Mouse (Mus musculus): ENCODE results near the gene Arrdc5. TPM values are rescaled to one million over a fixed set of nuclear protein-coding genes. Genes with fewer than 3 reads are reported as not detected.

Arrdc5 gene
- not detected in 2 replicates for polyA plus RNA-seq (2015; fragmentation: Nextera tagmentation; extraction: Ambion mirVana)

DNA sequence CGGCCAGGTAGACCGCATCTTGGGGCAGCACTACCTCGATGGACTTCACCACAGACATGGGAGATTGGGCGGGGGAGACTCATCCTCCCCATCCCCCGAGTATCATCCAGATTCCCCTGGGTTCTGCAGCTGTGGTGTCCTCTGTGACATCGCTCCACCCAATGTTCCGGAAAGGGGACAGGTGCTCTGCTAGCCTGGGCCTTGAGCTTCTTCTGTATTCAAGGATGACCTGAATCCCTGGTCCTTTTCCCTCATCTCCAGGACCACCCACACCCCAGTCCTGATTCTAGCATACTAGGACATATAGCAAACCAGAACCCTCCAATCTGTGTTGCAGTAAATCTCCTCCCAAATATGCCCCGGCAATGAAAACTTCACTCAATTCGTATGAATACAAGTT lies at the start of gene Arrdc5:
Arrdc5 (minus strand) TSS at position 101 of the 400 bp plus-strand sequence.
- Histone ChIP-seq H3K4me3 (no peak within 1 kb of the TSS), H3K4me2 (replicated peaks) (no peak within 1 kb of the TSS), H3K36me3 (no peaks in the 10 kb centered on the region), H3K9me3 (no peaks in the 10 kb centered on the region), H3K27me3 (no peaks in the 10 kb centered on the region), H3K9ac (no peak within 1 kb of the TSS), H3K27ac (no peak within 1 kb of the TSS), H3K4me1 (peaks cover 22% of the 10 kb centered on the region)
- WGBS, result 88% methylated on average over 9 of the region's 9 CpGs
- no peak for ATAC-seq (ENCODE audit: low FRiP score, low read depth)

DNA sequence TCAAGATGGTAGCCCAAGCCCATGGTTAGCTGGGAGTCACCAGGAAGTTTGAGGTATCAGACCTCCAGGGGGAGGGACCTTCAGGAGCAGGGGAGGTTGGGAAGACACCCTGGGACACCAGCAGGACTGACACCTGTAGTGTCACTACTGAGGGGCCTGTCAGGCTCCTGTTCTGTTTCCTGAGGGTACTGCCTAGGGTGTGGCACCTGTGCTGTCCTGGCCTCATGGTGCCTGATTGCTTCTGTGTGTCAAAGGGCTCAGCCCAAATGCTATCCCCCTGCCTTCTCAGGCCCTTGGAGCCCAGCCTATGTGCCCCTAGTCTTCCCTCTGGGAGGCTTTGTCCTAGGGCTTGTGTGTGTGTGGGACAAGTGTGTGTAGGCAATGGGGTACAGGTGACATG lies 48.5 kb upstream of the Arrdc5 start:
- H3K36me3 ChIP-seq, result peaks cover 21% of the 10 kb centered on the region
- H3K27me3 ChIP-seq, result no peaks in the 10 kb centered on the region
- H3K9ac ChIP-seq, result no peak overlapping the region
- no peaks in the 10 kb centered on the region for H3K4me1 ChIP-seq
- no peak for ATAC-seq (ENCODE audit: low FRiP score, low read depth)
- H3K27ac ChIP-seq, result no peak overlapping the region
- H3K9me3 ChIP-seq, result no peaks in the 10 kb centered on the region
- no peak overlapping the region for H3K4me2 ChIP-seq (replicated peaks)
- H3K4me3 ChIP-seq, result no peak overlapping the region

DNA sequence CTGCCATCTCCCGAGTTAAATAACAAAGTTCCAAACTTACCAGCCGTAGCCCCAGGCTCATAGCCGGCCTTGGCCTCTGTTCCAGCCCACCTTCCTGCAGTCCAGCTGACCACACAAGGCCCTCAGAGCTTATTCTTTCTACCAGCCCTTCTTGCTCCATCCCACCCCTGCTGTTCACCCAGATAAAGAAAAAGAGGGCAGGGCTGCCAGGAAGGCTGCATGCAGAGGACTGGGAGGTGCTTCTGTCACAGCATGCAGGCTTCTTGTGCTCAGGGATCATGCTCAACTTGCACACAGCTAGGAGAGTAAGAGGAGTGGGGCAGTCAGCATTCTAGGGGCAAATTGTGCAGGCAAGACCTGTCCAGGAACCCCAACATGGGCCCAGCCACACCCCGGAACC lies 48.0 kb upstream of the Arrdc5 start:
- ATAC-seq (ENCODE audit: low FRiP score, low read depth), result no peak
- no peak overlapping the region for H3K4me2 ChIP-seq (replicated peaks)
- WGBS, result 69% methylated on average over 4 of the region's 4 CpGs
- peaks cover 17% of the 10 kb centered on the region for H3K36me3 ChIP-seq
- no peaks in the 10 kb centered on the region for H3K4me1 ChIP-seq
- H3K27ac ChIP-seq, result no peak overlapping the region
- H3K27me3 ChIP-seq, result no peaks in the 10 kb centered on the region
- H3K4me3 ChIP-seq, result no peak overlapping the region
- H3K9ac ChIP-seq, result no peak overlapping the region
- H3K9me3 ChIP-seq, result no peaks in the 10 kb centered on the region

- no peak overlapping the region for H3K4me3 ChIP-seq
- H3K36me3 ChIP-seq, result 0 out of 2 replicates have a peak, but pooled peaks cover 4% of the 10 kb centered on the region
- 66% methylated on average over 2 of the region's 2 CpGs for WGBS
- no peaks in the 10 kb centered on the region for H3K9me3 ChIP-seq
- peaks cover 7% of the 10 kb centered on the region; the same call in 1 of the 2 replicates for H3K4me1 ChIP-seq
- no peak for ATAC-seq (ENCODE audit: low FRiP score, low read depth)
- no peak overlapping the region for H3K4me2 ChIP-seq (replicated peaks)
- H3K27ac ChIP-seq, result no peak overlapping the region
- no peaks in the 10 kb centered on the region for H3K27me3 ChIP-seq
- H3K9ac ChIP-seq, result no peak overlapping the region
These were observed 45.3 kb upstream of the Arrdc5 start for GRCm38 (mm10) chr17:56345364-56345763.

DNA sequence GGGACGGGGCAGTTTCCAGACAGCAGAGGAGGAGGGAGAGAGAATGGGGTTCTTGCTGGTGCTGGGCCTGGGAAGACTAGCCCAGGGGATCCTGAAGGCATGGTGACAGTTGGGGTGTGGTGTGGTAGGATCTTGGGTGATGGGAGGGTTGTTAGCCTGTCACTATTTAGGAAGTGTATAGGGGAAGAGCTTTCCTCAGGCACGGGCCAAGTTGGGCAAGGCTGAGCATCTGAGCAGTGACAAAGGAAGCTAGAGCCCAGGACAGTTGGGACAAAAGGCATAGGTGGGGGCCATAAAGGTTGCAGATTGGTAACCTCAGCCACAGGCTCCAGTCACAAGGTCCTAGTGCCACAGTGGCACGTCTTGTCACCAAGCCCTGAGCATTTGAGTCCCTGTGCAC lies 43.4 kb upstream of the Arrdc5 start:
- Histone ChIP-seq H3K36me3 (0 out of 2 replicates have a peak, but pooled peaks cover 4% of the 10 kb centered on the region), H3K27ac (no peak overlapping the region), H3K9me3 (no peaks in the 10 kb centered on the region), H3K4me2 (replicated peaks) (no peak overlapping the region), H3K4me1 (peaks cover 7% of the 10 kb centered on the region; the same call in 1 of the 2 replicates), H3K4me3 (no peak overlapping the region), H3K9ac (no peak overlapping the region; the same call in 1 of the 2 replicates), H3K27me3 (no peaks in the 10 kb centered on the region)
- no peak for ATAC-seq (ENCODE audit: low FRiP score, low read depth)
- WGBS, result 86% methylated on average over 3 of the region's 3 CpGs

GRCm38 (mm10) chr17:56340717-56341116 lies 40.6 kb upstream of the Arrdc5 start:
- Histone ChIP-seq H3K36me3 (0 out of 2 replicates have a peak, but pooled peaks cover 4% of the 10 kb centered on the region), H3K4me1 (peaks cover 10% of the 10 kb centered on the region), H3K4me3 (no peak overlapping the region), H3K9ac (no peak overlapping the region), H3K9me3 (no peaks in the 10 kb centered on the region), H3K4me2 (replicated peaks) (no peak overlapping the region), H3K27ac (no peak overlapping the region), H3K27me3 (no peaks in the 10 kb centered on the region)
- no peak for ATAC-seq (ENCODE audit: low FRiP score, low read depth)

GRCm38 (mm10) chr17:56338909-56339308 lies 38.8 kb upstream of the Arrdc5 start:
- Histone ChIP-seq H3K4me3 (no peak overlapping the region), H3K27ac (no peak overlapping the region), H3K9me3 (no peaks in the 10 kb centered on the region), H3K9ac (no peak overlapping the region), H3K4me1 (peaks cover 10% of the 10 kb centered on the region), H3K27me3 (no peaks in the 10 kb centered on the region), H3K4me2 (replicated peaks) (no peak overlapping the region), H3K36me3 (peaks cover 10% of the 10 kb centered on the region)
- no peak for ATAC-seq (ENCODE audit: low FRiP score, low read depth)
- 51% methylated on average over 4 of the region's 4 CpGs for WGBS

GRCm38 (mm10) chr17:56337791-56338190 lies 37.7 kb upstream of the Arrdc5 start:
- H3K4me3 ChIP-seq, result no peak overlapping the region
- no peak overlapping the region for H3K27ac ChIP-seq
- no peak for ATAC-seq (ENCODE audit: low FRiP score, low read depth)
- H3K9me3 ChIP-seq, result no peaks in the 10 kb centered on the region
- H3K4me2 ChIP-seq (replicated peaks), result no peak overlapping the region
- WGBS, result 90% methylated on average over 6 of the region's 6 CpGs
- peaks cover 10% of the 10 kb centered on the region for H3K36me3 ChIP-seq
- H3K9ac ChIP-seq, result no peak overlapping the region
- H3K27me3 ChIP-seq, result no peaks in the 10 kb centered on the region
- peaks cover 10% of the 10 kb centered on the region for H3K4me1 ChIP-seq

- Histone ChIP-seq H3K4me2 (replicated peaks) (no peak overlapping the region), H3K4me1 (peaks cover 10% of the 10 kb centered on the region), H3K27me3 (no peaks in the 10 kb centered on the region), H3K36me3 (peaks cover 10% of the 10 kb centered on the region), H3K9ac (no peak overlapping the region), H3K4me3 (no peak overlapping the region), H3K27ac (no peak overlapping the region), H3K9me3 (no peaks in the 10 kb centered on the region)
- WGBS, result 54% methylated on average over 4 of the region's 4 CpGs
- ATAC-seq (ENCODE audit: low FRiP score, low read depth), result no peak
These were observed 37.1 kb upstream of the Arrdc5 start for GRCm38 (mm10) chr17:56337190-56337589.

DNA sequence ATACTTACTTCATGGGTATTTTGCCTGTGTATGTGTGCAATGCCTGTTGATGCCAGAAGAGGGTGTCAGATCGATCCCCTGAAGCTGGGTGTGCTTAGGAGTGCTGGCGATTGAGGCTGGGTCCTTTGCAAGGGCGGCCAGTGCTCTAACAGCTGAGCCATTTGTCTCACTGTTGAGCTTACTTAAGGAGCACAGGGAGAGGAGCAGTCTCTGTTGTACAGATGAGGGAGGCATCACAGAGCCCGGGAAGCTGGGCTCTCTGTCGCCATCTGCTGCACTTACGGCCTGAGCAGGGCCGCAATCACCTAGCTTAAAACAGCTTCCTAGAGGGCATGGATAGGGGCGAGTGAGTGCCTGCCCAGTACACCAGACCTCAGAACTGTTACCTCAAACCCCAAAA lies 32.9 kb upstream of the Arrdc5 start:
- Histone ChIP-seq H3K27ac (no peak overlapping the region), H3K36me3 (peaks cover 7% of the 10 kb centered on the region), H3K4me3 (no peak overlapping the region), H3K4me2 (replicated peaks) (no peak overlapping the region), H3K9ac (no peak overlapping the region), H3K4me1 (peaks cover 27% of the 10 kb centered on the region), H3K27me3 (no peaks in the 10 kb centered on the region), H3K9me3 (no peaks in the 10 kb centered on the region)
- WGBS, result 29% methylated on average over 8 of the region's 8 CpGs
- no peak for ATAC-seq (ENCODE audit: low FRiP score, low read depth)

- Histone ChIP-seq H3K4me2 (replicated peaks) (no peak overlapping the region), H3K36me3 (peaks cover 7% of the 10 kb centered on the region), H3K4me3 (no peak overlapping the region), H3K9ac (no peak overlapping the region), H3K9me3 (no peaks in the 10 kb centered on the region), H3K4me1 (peaks cover 38% of the 10 kb centered on the region), H3K27me3 (no peaks in the 10 kb centered on the region), H3K27ac (no peak overlapping the region)
- no peak for ATAC-seq (ENCODE audit: low FRiP score, low read depth)
These were observed 31.2 kb upstream of the Arrdc5 start for GRCm38 (mm10) chr17:56331256-56331655.

- Histone ChIP-seq H3K27ac (no peak overlapping the region), H3K27me3 (no peaks in the 10 kb centered on the region), H3K4me1 (peaks cover 38% of the 10 kb centered on the region), H3K36me3 (peaks cover 7% of the 10 kb centered on the region), H3K9me3 (no peaks in the 10 kb centered on the region), H3K4me3 (no peak overlapping the region), H3K4me2 (replicated peaks) (no peak overlapping the region), H3K9ac (0 out of 2 replicates have a peak overlapping the region, but pooled peaks have one; percentile 1)
- no peak for ATAC-seq (ENCODE audit: low FRiP score, low read depth)
- 75% methylated on average over 3 of the region's 3 CpGs for WGBS
These were observed 30.3 kb upstream of the Arrdc5 start for GRCm38 (mm10) chr17:56330345-56330744.

GRCm38 (mm10) chr17:56329267-56329666 lies 29.2 kb upstream of the Arrdc5 start:
- no peak for ATAC-seq (ENCODE audit: low FRiP score, low read depth)
- H3K4me1 ChIP-seq, result peaks cover 44% of the 10 kb centered on the region
- H3K9ac ChIP-seq, result no peak overlapping the region
- H3K27ac ChIP-seq, result no peak overlapping the region
- H3K9me3 ChIP-seq, result no peaks in the 10 kb centered on the region
- no peak overlapping the region for H3K4me3 ChIP-seq
- H3K27me3 ChIP-seq, result no peaks in the 10 kb centered on the region
- no peak overlapping the region for H3K4me2 ChIP-seq (replicated peaks)
- H3K36me3 ChIP-seq, result no peaks in the 10 kb centered on the region; the same call in 1 of the 2 replicates

All from limb, embryonic 13.5 days (tissue).